Mouse (Mus musculus) embryonic facial prominence, embryonic 14.5 days (tissue): ENCODE data around the gene C1s1. TPM values are rescaled to one million over a fixed set of nuclear protein-coding genes. Genes with fewer than 3 reads are reported as not detected.
"Not testable (repeated sequence)": the region's sequence is repeated elsewhere in the genome, so short reads cannot be mapped to it uniquely, and the experiment has no call there.

Experiments used
- ATAC-seq: fragments of 200-750 bp; cut with Nextera tagmentation; 2 replicates; pipeline ENCODE4 v1.8.0; 2017; ENCODE audit warnings: low read depth, moderate number of reproducible peaks, moderate TSS enrichment
- DNase-seq: peaks from one replicate; pipeline ENCODE4 v3.0.0-alpha.2; 2015; ENCODE audit warnings: low spot score
- H3K27ac ChIP-seq: fragments of 300-500 bp; sonication (generic); replicated peaks from 2 replicates; pipeline ENCODE4 v1.5.1; 2014; ENCODE audit warnings: low read depth, mild to moderate bottlenecking, low read length, moderate library complexity
- H3K27me3 ChIP-seq: fragments of 300-500 bp; sonication (generic); replicated peaks from 2 replicates; pipeline ENCODE4 v1.6.1; 2014; ENCODE audit warnings: low read length; ENCODE audit not compliant: control insufficient read depth, insufficient read depth
- H3K36me3 ChIP-seq: fragments of 300-500 bp; sonication (generic); 2 replicates; pipeline ENCODE4 v1.6.1; 2014; ENCODE audit warnings: low read length, mixed read lengths; ENCODE audit not compliant: control insufficient read depth, insufficient read depth
- H3K4me1 ChIP-seq: fragments of 300-500 bp; sonication (generic); 2 replicates; pipeline ENCODE4 v1.6.1; 2014; ENCODE audit warnings: antibody characterized with exemption, low read length; ENCODE audit not compliant: control insufficient read depth, insufficient read depth
- H3K4me2 ChIP-seq: fragments of 300-500 bp; sonication (generic); 2 replicates; pipeline ENCODE4 v1.6.1; 2014; ENCODE audit warnings: low read depth, mild to moderate bottlenecking, low read length, moderate library complexity, mixed read lengths
- H3K4me3 ChIP-seq: fragments of 300-500 bp; sonication (generic); 2 replicates; pipeline ENCODE4 v1.5.1; 2014; ENCODE audit warnings: low read depth, mild to moderate bottlenecking, low read length
- H3K9ac ChIP-seq: fragments of 300-500 bp; sonication (generic); 2 replicates; pipeline ENCODE4 v1.6.1; 2014; ENCODE audit warnings: low read depth, mild to moderate bottlenecking, low read length, moderate library complexity, mixed read lengths
- H3K9me3 ChIP-seq: fragments of 300-500 bp; sonication (generic); 2 replicates; pipeline ENCODE4 v1.6.1; 2016; ENCODE audit warnings: low read length; ENCODE audit not compliant: control insufficient read depth
- WGBS: fragments of 180-500 bp; shearing (Covaris S2); extraction: QIAGEN DNeasy Blood & Tissue Kit; methylation state at CpG from one replicate; pipeline ENCODE4 v1.1.7; 2014; 5-methylcytosine and 5-hydroxymethylcytosine counted together
- polyA plus RNA-seq: library from polyadenylated mRNA; unstranded; fragments of >200 nt; fragmentation: Nextera tagmentation; extraction: Ambion mirVana; gene quantifications from 2 replicates; pipeline ENCODE4 v1.2.1, GENCODE M21; 2014

The C1s1 gene
- polyA plus RNA-seq, 1 experiment from 2014 or later, result 7.4 TPM

DNA sequence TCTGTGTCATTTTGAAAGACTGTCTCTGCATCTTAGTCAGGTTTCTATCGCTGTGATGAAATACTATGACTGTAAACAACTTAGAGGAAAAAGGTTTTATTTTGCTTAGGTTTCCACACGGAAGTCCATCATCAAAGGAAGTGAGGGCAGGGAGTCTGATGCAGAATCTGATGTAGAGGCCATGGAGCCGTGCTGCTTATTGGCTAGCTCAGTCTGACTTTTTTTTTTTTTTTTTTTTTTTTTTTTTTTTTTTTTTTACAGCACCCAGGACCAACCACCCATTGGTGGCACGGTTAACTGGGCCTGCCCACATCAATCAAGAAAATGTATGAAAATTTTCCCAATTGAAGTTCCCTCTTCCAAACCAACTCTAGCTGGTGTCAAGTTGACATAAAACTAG lies 53.2 kb downstream of the C1s1 start:
- no peak overlapping the region for H3K4me3 ChIP-seq
- 76% methylated on average over 4 of the region's 4 CpGs for WGBS

DNA sequence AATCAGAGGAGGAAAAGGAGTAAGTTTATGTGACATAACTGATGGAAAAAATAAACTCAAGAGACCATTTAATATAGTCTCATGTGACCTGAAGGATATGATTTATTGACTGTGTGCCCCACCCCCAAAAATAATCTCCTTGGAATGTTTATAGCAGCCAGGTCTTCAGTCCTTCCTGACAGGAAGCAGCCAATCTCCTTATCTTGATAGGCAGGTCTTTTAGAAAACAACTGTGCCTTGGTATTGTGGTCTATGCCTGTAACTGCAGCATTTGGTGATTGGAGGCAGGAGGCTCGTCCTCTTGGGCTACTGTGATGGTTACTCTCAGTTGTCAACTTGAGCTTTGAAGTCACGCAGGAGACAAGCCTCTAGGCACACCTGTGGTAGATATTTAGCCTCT lies 54.6 kb downstream of the C1s1 start:
- Histone ChIP-seq H3K4me3 (no peak overlapping the region), H3K9me3 (no peaks in the 10 kb centered on the region), H3K4me1 (no peaks in the 10 kb centered on the region), H3K27ac (no peak overlapping the region), H3K36me3 (no peaks in the 10 kb centered on the region), H3K9ac (no peak overlapping the region), H3K4me2 (no peak overlapping the region), H3K27me3 (no peaks in the 10 kb centered on the region)
- no peak for ATAC-seq
- WGBS, result 43% methylated on average over 2 of the region's 2 CpGs
- DNase-seq, result no peak

More for the DNA sequence above, 53.2 kb downstream of the C1s1 start:
- H3K36me3 ChIP-seq, result no peaks in the 10 kb centered on the region
- no peak overlapping the region for H3K4me2 ChIP-seq
- H3K27me3 ChIP-seq, result no peaks in the 10 kb centered on the region
- H3K9ac ChIP-seq, result no peak overlapping the region
- H3K9me3 ChIP-seq, result no peaks in the 10 kb centered on the region
- ATAC-seq, result no peak
- H3K27ac ChIP-seq, result no peak overlapping the region
- DNase-seq, result no peak
- no peaks in the 10 kb centered on the region for H3K4me1 ChIP-seq

DNA sequence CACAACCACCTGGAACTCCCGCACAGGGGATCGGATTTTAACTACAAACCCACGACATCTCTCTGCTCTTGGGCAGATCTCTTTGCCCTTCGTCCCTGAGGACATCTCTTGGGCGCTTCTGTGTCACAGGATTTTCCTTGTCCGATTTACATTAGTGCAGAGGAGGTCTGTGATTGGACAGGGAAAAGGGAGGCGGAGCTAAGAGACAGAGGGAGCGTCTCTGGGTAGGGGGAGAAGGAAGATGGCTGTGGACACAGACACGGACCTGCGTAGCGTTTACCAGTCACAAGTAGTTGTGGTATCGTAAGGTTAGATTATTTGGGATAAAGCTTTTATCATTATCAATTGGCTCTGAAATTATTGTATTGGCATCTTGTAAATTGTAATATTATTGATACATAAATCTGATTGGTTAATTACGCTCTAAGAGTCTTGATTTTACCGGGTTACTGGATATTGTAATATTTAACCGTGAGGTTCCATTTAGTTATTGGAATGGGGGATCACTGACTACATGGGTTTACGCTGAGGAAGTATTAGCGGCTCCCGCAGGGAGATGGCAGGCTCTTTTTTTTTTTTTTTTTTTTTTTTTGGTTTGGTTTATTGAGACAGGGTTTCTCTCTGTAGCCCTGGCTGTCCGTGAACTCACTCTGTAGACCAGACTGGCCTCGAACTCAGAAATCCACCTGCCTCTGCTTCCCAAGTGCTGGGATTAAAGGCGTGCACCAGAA lies 56.6 kb downstream of the C1s1 start:
- peak overlapping the region; percentile 14; the same call in 1 of the 2 replicates for H3K4me3 ChIP-seq
- H3K27ac ChIP-seq, result no peak overlapping the region
- peak overlapping the region; percentile 46 for H3K4me2 ChIP-seq
- ATAC-seq, result no peak
- 29% methylated on average over 21 of the region's 21 CpGs for WGBS
- H3K9ac ChIP-seq, result no peak overlapping the region; the same call in 1 of the 2 replicates
- H3K36me3 ChIP-seq, result no peaks in the 10 kb centered on the region
- H3K4me1 ChIP-seq, result no peaks in the 10 kb centered on the region
- DNase-seq, result peak; percentile 43
- no peaks in the 10 kb centered on the region for H3K9me3 ChIP-seq
- no peaks in the 10 kb centered on the region for H3K27me3 ChIP-seq

DNA sequence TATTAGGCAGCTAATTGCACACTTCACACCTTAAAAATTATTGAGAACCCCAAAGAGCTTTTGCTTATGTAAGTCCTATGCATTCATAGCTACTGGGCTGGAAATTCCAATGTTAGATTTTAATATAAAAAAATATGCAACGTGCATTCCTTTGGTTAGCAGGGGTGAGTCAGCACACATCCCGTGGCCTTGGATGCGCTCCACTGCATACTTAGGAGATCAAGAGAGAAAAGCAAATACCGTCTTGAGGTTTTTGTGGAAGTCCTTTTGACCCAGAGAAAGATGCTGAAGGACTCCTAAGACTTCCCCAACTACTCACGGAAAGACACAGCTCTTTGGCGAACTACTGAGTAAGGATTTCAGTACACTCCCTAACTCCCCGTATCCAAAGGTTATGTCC lies 57.3 kb downstream of the C1s1 start:
- Histone ChIP-seq H3K27ac (no peak overlapping the region), H3K27me3 (no peaks in the 10 kb centered on the region), H3K4me2 (peak overlapping the region; percentile 46; the same call in 1 of the 2 replicates), H3K9me3 (no peaks in the 10 kb centered on the region), H3K4me3 (no peak overlapping the region), H3K9ac (no peak overlapping the region), H3K36me3 (no peaks in the 10 kb centered on the region), H3K4me1 (no peaks in the 10 kb centered on the region)
- 71% methylated on average over 7 of the region's 7 CpGs for WGBS
- ATAC-seq (0 out of 2 replicates have a peak, but pooled peaks have one; percentile 38), DNase-seq (peak; percentile 53)

DNA sequence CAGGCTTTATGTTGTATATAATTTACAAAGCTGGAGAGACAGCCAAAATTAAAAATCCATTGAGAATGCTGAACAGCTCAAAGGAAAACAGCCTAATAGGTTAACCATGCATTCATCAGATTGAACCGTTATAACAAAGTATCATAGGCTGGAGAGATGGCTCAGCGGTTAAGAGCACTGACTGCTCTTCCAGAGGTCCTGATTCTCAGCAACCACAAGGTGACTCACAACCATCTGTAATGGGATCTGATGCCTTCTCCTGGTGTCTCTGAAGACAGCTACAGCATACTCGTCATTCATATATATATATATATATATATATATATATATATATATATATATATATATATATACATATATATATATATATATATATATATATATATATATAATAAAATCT lies 58.3 kb downstream of the C1s1 start:
- H3K4me2 ChIP-seq, H3K9ac ChIP-seq, H3K36me3 ChIP-seq, ATAC-seq, H3K27me3 ChIP-seq, H3K9me3 ChIP-seq, H3K27ac ChIP-seq, H3K4me1 ChIP-seq, DNase-seq, H3K4me3 ChIP-seq: not testable (repeated sequence)
- WGBS, result 75% methylated on average over 3 of the region's 3 CpGs

DNA sequence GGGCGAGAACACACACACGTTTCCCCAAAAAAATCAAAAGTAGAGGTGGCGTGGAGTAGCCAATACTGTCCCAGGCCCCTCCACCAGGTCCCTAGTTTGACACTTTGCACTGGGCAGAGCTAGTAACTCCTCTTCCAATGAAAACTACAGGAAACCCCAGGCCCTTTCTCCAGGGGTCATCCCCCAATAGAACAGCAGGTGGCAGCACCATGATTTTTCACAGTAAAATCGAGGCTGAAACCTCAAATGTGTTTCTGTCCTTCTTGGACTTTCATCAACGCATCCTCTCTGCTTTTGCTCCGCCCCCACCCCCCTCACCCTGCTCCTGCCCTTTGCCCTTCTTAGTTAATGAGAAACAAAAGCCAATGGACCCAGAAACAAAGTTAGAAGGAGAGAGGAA lies 60.6 kb downstream of the C1s1 start:
- no peak for ATAC-seq
- WGBS, result 22% methylated on average over 6 of the region's 6 CpGs

More for the DNA sequence above, 60.6 kb downstream of the C1s1 start:
- no peak for DNase-seq
- Histone ChIP-seq H3K36me3 (no peaks in the 10 kb centered on the region), H3K27ac (no peak overlapping the region), H3K4me1 (no peaks in the 10 kb centered on the region), H3K4me3 (no peak overlapping the region), H3K9me3 (no peaks in the 10 kb centered on the region), H3K27me3 (no peaks in the 10 kb centered on the region), H3K4me2 (no peak overlapping the region), H3K9ac (no peak overlapping the region)

Other genes starting within 250 kb of the C1s1 start
- 0.35 and 0.75 TPM in 2 replicates for gene Cd163, start 237.7 kb downstream of the C1s1 start, polyA plus RNA-seq
- 38.6 and 43.6 TPM in 2 replicates for gene Pex5, start 127.3 kb downstream of the C1s1 start, polyA plus RNA-seq
- gene Clstn3, start 77.6 kb downstream of the C1s1 start, polyA plus RNA-seq, result 7.7 and 9.7 TPM in 2 replicates
- gene C1rl, start 49.2 kb downstream of the C1s1 start, polyA plus RNA-seq, result 0.31 and 0.39 TPM in 2 replicates
- 2.8 and 3.4 TPM in 2 replicates for gene C1ra, start 30.0 kb downstream of the C1s1 start, polyA plus RNA-seq
- 0.10 TPM in 1 of 2 replicates, not detected in the other for gene C1rb, start 27.9 kb upstream of the C1s1 start, polyA plus RNA-seq
- 0.11 and 0.22 TPM in 2 replicates for gene C1s2, start 93.7 kb upstream of the C1s1 start, polyA plus RNA-seq
- 46.2 and 48.1 TPM in 2 replicates for gene Lpcat3, start 120.7 kb upstream of the C1s1 start, polyA plus RNA-seq
- gene Emg1, start 169.8 kb upstream of the C1s1 start, polyA plus RNA-seq, result 172 and 175 TPM in 2 replicates
- 286 and 299 TPM in 2 replicates for gene Phb2, start 170.0 kb upstream of the C1s1 start, polyA plus RNA-seq
- 14.3 and 16.1 TPM in 2 replicates for gene Ptpn6, start 196.4 kb upstream of the C1s1 start, polyA plus RNA-seq
- gene Grcc10, start 199.0 kb upstream of the C1s1 start, polyA plus RNA-seq, result 392 and 415 TPM in 2 replicates
- not detected in 2 replicates for gene Gm45234, start 213.7 kb upstream of the C1s1 start, polyA plus RNA-seq
- 13.8 and 14.9 TPM in 2 replicates for gene Atn1, start 214.2 kb upstream of the C1s1 start, polyA plus RNA-seq
- gene Eno2, start 227.3 kb upstream of the C1s1 start, polyA plus RNA-seq, result 10.4 and 11.2 TPM in 2 replicates
- 1.9 and 13.2 TPM in 2 replicates for gene Lrrc23, start 237.4 kb upstream of the C1s1 start, polyA plus RNA-seq